Mouse (Mus musculus) kidney, embryonic 15.5 days (tissue): ENCODE measurements around the gene Tipin. TPM values are rescaled to one million over a fixed set of nuclear protein-coding genes. Genes with fewer than 3 reads are reported as not detected.
"Not testable (repeated sequence)": the region's sequence is repeated elsewhere in the genome, so short reads cannot be mapped to it uniquely, and the experiment has no call there.

Source experiments
- ATAC-seq: fragments of 200-750 bp; cut with Nextera tagmentation; replicated peaks from 2 replicates; pipeline ENCODE4 v1.8.0; 2017; ENCODE audit warnings: moderate TSS enrichment; ENCODE audit not compliant: low FRiP score
- H3K27ac ChIP-seq: fragments of 300-500 bp; sonication (generic); 2 replicates; pipeline ENCODE4 v1.5.1; 2015; ENCODE audit warnings: mild to moderate bottlenecking, inconsistent platforms
- H3K27me3 ChIP-seq: fragments of 300-500 bp; sonication (generic); 2 replicates; pipeline ENCODE4 v1.6.1; 2015; ENCODE audit warnings: inconsistent platforms
- H3K36me3 ChIP-seq: fragments of 300-500 bp; sonication (generic); 2 replicates; pipeline ENCODE4 v1.6.1; 2015; ENCODE audit warnings: inconsistent platforms
- H3K4me1 ChIP-seq: fragments of 300-500 bp; sonication (generic); 2 replicates; pipeline ENCODE4 v1.6.1; 2015; ENCODE audit warnings: inconsistent platforms
- H3K4me2 ChIP-seq: fragments of 300-500 bp; sonication (generic); 2 replicates; pipeline ENCODE4 v1.6.1; 2015; ENCODE audit warnings: moderate library complexity, mild to moderate bottlenecking, inconsistent platforms
- H3K4me3 ChIP-seq: fragments of 300-500 bp; sonication (generic); replicated peaks from 2 replicates; pipeline ENCODE4 v1.5.1; 2015; ENCODE audit warnings: mild to moderate bottlenecking, inconsistent platforms
- H3K9ac ChIP-seq: fragments of 300-500 bp; sonication (generic); 2 replicates; pipeline ENCODE4 v1.6.1; 2015; ENCODE audit warnings: mild to moderate bottlenecking, inconsistent platforms
- H3K9me3 ChIP-seq: fragments of 300-500 bp; sonication (generic); replicated peaks from 2 replicates; pipeline ENCODE4 v1.6.1; 2016; ENCODE audit warnings: inconsistent platforms
- WGBS: fragments of 180-500 bp; shearing (Covaris S2); methylation state at CpG from one replicate; pipeline ENCODE4 v1.1.7; 2015; ENCODE audit warnings: mixed read lengths; 5-methylcytosine and 5-hydroxymethylcytosine counted together
- polyA plus RNA-seq: library from polyadenylated mRNA; unstranded; fragments of >200 nt; fragmentation: Nextera tagmentation; extraction: Ambion mirVana; gene quantifications from 2 replicates; pipeline ENCODE4 v1.2.1, GENCODE M21; 2015

Tipin gene
- polyA plus RNA-seq, 1 experiment from 2014 or later: 252 TPM

DNA sequence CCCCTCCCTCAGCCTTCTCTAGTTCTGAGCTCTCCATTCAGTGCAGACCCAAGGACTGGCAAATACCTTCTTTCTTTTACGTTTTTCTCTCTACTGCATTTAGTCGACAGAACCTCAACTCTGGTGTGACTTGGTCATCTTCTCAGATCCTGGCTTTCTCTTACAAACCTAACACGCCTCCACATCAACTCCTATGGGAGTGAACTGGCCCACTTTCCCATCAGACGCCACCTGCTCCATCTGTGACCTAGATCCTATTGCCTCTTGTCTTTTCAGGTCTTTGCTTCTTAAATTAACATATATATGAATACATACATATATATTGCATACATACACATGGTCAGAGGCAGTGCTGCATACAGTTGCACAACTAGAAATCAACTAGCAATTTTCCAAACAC, 7.6 kb upstream of the Tipin start:
- 73% methylated on average over 4 of the region's 4 CpGs for WGBS
- Histone ChIP-seq H3K9ac (no peak overlapping the region), H3K36me3 (no peaks in the 10 kb centered on the region), H3K4me1 (no peaks in the 10 kb centered on the region), H3K4me3 (no peak overlapping the region), H3K27ac (no peak overlapping the region), H3K27me3 (no peaks in the 10 kb centered on the region), H3K4me2 (no peak overlapping the region), H3K9me3 (no peaks in the 10 kb centered on the region)
- ATAC-seq: no peak

DNA sequence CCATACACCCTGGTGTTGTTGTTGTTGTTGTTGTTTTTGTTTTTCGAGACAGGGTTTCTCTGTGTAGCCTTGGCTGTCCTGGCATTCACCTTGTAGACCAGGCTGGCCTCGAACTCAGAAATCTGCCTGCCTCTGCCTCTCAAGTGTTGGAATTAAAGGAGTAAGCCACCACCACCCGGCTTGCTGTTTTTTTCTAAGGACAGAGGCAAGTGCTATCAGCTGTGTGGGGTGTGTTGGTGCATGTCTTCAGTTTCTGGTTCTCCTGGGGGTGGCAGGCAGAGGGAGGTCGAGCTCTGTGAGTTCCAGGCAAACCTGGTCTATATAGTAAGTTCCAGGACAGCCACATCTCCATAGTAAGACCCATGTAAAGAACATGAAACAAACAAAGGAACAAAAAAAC, 7.1 kb upstream of the Tipin start:
- H3K9me3 ChIP-seq: no peaks in the 10 kb centered on the region
- no peaks in the 10 kb centered on the region for H3K27me3 ChIP-seq
- no peaks in the 10 kb centered on the region for H3K36me3 ChIP-seq
- no peak for ATAC-seq
- 87% methylated on average over 4 of the region's 4 CpGs for WGBS
- no peak overlapping the region for H3K27ac ChIP-seq
- H3K4me2 ChIP-seq: no peak overlapping the region
- H3K4me1 ChIP-seq: no peaks in the 10 kb centered on the region
- no peak overlapping the region for H3K4me3 ChIP-seq
- no peak overlapping the region for H3K9ac ChIP-seq

DNA sequence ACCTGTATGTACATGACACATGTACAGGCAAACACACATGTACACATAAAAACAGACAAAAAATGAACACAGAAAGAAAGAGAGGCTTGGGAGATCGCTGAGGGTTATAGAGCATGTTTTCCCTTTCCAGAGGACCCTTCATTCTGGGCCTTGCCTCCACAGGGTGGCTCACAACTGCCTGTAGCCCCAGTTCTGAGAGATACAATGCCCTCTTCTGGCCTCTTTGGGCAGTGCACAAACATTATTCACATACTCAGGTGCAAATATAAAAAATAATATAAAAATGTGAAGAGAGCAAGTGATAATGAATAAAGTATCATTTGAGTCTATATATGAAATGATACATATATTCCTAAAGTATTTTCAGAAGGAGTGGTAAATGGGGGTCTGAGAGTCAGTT, 6.5 kb upstream of the Tipin start:
- Histone ChIP-seq H3K27ac (no peak overlapping the region), H3K9me3 (no peaks in the 10 kb centered on the region), H3K36me3 (no peaks in the 10 kb centered on the region), H3K9ac (no peak overlapping the region), H3K27me3 (no peaks in the 10 kb centered on the region), H3K4me1 (no peaks in the 10 kb centered on the region), H3K4me2 (no peak overlapping the region), H3K4me3 (no peak overlapping the region)
- no peak for ATAC-seq
- 70% methylated on average over 1 of the region's 1 CpGs for WGBS

DNA sequence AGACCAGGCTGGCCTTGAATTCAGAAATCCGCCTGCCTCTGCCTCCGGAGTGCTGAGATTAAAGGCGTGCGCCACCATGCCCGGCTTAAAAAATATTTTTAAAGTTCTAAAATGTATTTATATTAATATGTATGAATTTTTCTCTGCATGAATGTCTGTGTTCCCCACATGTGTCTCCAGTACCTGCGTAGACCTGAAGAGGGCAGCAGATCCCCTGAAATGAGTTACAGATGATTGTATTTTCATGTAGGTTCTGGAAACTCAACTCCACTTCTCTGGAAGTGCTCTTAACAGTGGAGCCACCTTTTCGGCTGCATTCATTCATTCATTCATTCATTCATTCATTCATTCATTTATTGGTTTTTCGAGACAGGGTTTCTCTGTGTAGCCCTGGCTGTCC, 3.7 kb upstream of the Tipin start:
- no peaks in the 10 kb centered on the region for H3K27me3 ChIP-seq
- no peak overlapping the region for H3K27ac ChIP-seq
- ATAC-seq: no peak
- no peaks in the 10 kb centered on the region for H3K9me3 ChIP-seq
- H3K9ac ChIP-seq: no peak overlapping the region
- peaks cover 8% of the 10 kb centered on the region for H3K4me1 ChIP-seq
- no peak overlapping the region for H3K4me3 ChIP-seq
- H3K4me2 ChIP-seq: no peak overlapping the region
- 69% methylated on average over 8 of the region's 8 CpGs for WGBS
- H3K36me3 ChIP-seq: no peaks in the 10 kb centered on the region

DNA sequence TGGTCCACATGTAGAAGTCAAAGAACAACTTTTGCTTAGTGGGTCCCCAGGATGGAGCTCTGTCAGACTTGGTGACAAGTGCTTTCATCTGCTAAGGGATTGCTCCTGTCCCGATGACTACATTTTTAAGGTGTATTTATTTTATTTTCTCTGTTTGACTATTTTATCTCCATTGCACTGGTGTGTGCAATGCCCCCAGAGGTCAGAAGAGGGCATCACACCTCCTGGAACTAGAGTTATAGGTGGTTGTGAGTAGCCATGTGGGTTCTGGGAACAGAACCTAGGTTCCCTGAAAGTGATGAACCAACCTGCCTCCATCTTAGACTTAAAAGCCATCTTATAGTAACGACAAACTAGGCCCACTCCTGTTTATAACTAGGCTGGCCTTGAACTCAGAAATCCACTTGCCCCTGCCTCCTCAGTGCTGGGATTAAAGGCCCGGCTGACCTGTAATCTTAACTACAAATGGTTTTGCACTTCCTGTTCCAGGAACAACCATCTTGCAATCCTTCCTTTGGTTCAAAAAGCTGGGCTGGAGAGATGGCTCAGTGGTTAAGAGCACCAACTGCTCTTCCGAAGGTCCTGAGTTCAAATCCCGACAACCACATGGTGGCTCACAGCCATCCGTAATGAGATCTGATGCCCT, 2.6 kb upstream of the Tipin start:
- Histone ChIP-seq H3K9me3 (no peaks in the 10 kb centered on the region), H3K9ac (no peak overlapping the region), H3K4me2 (no peak overlapping the region), H3K4me1 (peaks cover 11% of the 10 kb centered on the region), H3K36me3 (no peaks in the 10 kb centered on the region; the same call in 1 of the 2 replicates), H3K4me3 (no peak overlapping the region), H3K27ac (no peak overlapping the region), H3K27me3 (no peaks in the 10 kb centered on the region)
- 97% methylated on average over 6 of the region's 6 CpGs for WGBS
- no peak for ATAC-seq

DNA sequence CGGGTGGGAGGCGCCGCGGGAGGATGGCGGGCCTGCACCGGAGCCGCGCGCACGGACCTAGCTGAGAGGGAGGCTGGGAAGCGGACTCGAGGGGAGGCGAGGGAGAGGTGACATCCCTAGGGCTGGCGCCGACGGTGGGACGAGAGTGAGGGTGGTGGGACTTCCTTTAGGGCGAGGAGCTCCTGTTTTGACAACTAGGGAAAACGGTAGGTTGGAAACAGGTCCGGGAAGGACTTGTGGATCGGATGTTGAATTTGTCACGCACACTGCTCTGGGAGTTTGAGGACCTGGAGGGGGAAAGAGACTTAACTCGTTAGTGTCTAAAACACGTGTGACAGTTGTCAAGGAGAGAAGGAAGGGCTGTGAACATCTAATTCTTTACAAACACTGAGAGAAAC, 399 bp downstream of the Tipin start:
- H3K4me1 ChIP-seq: peaks cover 11% of the 10 kb centered on the region
- WGBS: under 1% methylated on average over 24 of the region's 24 CpGs
- H3K27ac ChIP-seq: peak overlapping the region; percentile 94
- no peaks in the 10 kb centered on the region for H3K27me3 ChIP-seq
- peak overlapping the region; percentile 82 for H3K4me3 ChIP-seq
- ATAC-seq: peak; percentile 92
- peak overlapping the region; percentile 96 for H3K9ac ChIP-seq
- H3K36me3 ChIP-seq: peaks cover 6% of the 10 kb centered on the region; the same call in 1 of the 2 replicates
- peak overlapping the region; percentile 68 for H3K4me2 ChIP-seq
- no peaks in the 10 kb centered on the region for H3K9me3 ChIP-seq

DNA sequence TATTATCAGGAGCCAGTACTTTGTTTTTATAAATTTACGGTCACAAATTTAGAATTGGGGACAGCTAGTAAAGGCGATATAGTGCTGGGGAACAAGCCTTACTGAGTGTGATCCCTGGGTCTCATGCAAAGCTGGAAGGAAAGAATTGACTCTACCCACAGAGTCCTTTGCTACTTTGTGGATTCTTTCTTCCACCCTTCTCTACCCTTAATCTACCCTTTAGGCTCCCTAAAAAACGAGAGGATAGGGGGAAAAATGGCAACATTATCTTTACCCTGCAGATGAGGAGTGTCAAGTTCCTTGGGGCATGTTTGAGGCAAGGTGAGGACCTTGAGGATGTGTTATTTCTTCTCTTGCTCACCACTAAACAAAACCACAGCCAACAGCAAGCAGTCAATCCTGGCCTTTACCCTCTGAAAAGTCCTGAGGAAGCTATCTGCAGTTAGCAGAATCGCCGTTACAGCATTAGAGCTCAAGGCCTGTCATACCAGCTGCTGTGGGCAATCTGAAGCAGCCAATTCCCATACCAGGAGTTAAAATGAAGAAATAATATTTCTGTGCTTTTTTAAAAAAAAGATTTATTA, 1.1 kb downstream of the Tipin start:
- H3K27ac ChIP-seq: peak overlapping the region; percentile 94
- 44% methylated on average over 5 of the region's 5 CpGs for WGBS

DNA sequence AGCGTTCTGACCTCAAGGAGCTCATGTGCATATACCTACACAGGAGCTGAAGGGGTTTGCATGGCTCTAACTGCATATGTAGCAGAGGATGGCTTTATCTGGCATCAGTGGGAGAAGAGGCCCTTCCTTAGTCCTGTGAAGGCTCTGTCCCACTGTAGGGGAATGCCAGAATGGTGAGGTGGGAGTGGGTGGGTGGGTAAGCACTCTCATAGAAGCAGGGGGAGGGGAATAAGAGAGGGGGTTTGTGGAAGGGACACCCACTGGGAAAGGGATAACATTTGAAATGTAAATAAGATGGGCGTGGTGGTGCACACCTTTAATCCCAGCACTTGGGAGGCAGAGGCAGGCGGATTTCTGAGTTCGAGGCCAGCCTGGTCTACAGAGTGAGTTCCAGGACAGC, 21.7 kb downstream of the Tipin start:
- not testable (repeated sequence) for H3K9me3 ChIP-seq, H3K4me2 ChIP-seq, H3K27me3 ChIP-seq, ATAC-seq, H3K9ac ChIP-seq, H3K27ac ChIP-seq, H3K4me3 ChIP-seq, H3K4me1 ChIP-seq
- 94% methylated on average over 4 of the region's 4 CpGs for WGBS
- H3K36me3 ChIP-seq: peaks cover 89% of the 10 kb centered on the region

More for the DNA sequence above, 1.1 kb downstream of the Tipin start:
- Histone ChIP-seq H3K4me3 (peak overlapping the region; percentile 82), H3K4me2 (peak overlapping the region; percentile 68), H3K9ac (peak overlapping the region; percentile 96), H3K9me3 (no peaks in the 10 kb centered on the region), H3K36me3 (peaks cover 10% of the 10 kb centered on the region), H3K27me3 (no peaks in the 10 kb centered on the region), H3K4me1 (peaks cover 11% of the 10 kb centered on the region)
- no peak for ATAC-seq

DNA sequence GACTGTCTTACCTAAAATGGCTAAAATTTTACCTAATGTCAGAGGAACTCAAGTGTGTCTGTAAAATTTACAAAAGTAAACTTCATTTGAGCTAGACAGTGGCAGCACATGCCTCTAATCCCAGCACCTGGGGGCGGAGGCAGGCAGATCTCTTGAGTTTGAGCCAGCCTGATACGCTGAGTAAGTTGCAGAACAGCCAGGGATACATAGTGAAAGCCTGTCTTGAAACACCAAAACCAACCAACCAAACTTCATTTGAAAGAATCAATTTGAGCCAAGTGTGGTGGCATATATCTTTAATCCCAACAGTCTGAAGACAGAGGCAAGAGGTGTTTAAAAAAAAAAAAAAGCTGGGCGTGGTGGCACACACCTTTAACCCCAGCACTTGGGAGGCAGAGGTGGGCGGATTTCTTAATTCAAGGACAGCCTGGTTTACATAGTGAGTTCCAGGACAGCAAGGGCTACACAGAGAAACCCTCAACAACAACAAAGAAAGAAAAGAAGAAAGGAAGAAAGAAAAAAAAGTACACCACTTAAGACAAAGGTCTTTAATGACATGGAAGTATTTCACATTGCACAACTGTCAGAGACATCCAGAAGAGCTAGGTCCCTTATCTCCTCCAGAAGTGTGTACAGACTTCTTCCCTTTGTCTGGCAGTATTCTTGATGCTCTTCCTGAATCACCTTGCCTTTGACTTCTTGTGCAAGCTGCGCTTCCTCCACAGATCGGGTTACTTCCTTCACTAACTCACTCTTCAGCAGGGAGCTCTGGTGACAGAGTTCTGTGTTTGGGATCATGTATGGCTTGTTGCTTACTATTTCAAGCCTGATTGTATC, 25.3 kb downstream of the Tipin start:
- no peaks in the 10 kb centered on the region for H3K4me1 ChIP-seq
- H3K4me3 ChIP-seq: no peak overlapping the region
- ATAC-seq: no peak
- no peak overlapping the region for H3K27ac ChIP-seq
- H3K9ac ChIP-seq: no peak overlapping the region
- peaks cover 84% of the 10 kb centered on the region for H3K36me3 ChIP-seq
- WGBS: 73% methylated on average over 6 of the region's 6 CpGs
- no peak overlapping the region for H3K4me2 ChIP-seq
- no peaks in the 10 kb centered on the region for H3K27me3 ChIP-seq
- H3K9me3 ChIP-seq: no peaks in the 10 kb centered on the region

DNA sequence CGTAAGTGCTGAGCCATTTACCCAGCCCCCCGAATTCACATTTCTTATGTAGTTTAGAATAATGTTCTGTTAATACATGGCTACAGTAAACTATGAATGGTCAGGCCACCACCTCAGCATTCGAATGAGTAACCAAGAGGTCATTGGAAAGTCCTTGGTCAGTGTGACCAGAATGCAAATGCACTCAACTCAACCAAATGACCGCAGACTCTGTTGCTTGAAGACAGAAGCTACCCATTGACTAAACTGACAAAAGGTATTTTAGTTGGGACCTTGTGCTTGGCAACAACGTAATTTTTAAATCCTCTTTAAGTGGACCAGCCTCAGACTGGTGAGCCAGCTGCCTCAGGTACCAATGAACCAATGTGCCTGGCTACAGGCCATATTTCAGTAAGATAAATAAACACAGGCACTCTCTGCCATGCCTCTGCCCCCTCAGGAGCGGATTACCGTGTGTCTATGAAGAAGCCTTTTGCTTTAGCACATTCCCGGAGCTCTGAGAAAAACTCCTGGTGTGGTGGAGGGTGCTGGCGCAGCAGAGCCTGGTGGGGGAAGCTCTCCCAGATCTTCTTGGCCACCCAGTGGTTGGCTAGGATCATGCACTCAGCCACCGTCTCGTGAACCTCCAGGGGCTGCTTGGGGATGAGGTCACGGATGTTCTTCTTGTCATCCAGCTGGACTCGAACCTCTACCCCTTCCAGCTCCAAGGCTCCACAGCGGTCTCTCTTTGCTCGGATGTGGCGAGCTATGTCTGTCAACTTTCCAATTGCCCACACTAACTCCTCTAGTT, 29.8 kb downstream of the Tipin start:
- no peaks in the 10 kb centered on the region for H3K4me1 ChIP-seq
- peaks cover 62% of the 10 kb centered on the region for H3K36me3 ChIP-seq
- peak overlapping the region; percentile 68 for H3K27ac ChIP-seq
- no peak overlapping the region for H3K4me2 ChIP-seq
- ATAC-seq: no peak; the same call in 1 of the 2 replicates
- H3K9me3 ChIP-seq: no peaks in the 10 kb centered on the region
- no peaks in the 10 kb centered on the region for H3K27me3 ChIP-seq
- H3K4me3 ChIP-seq: no peak overlapping the region
- WGBS: 64% methylated on average over 16 of the region's 16 CpGs
- no peak overlapping the region for H3K9ac ChIP-seq

DNA sequence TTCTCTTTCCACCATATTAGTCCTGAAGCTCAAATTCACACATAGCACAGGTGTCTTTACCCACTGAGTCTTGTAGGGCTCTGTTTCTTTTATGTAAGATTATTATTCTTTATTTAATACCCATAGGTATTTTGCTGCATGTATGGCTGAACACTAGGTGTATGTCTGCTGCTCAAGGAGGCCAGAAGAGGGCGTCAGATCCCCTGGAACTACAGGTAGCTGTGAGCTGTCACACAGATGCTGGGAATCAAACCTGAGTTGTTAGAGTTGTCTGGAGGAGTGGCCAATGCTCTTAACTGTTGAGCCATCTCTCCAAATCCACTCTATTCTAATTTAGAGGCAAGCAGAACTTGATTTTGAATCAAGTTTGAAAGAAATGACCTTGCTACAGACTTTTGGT, 30.7 kb downstream of the Tipin start:
- peaks cover 57% of the 10 kb centered on the region for H3K36me3 ChIP-seq
- H3K27me3 ChIP-seq: no peaks in the 10 kb centered on the region
- H3K9ac ChIP-seq: no peak overlapping the region
- no peak overlapping the region for H3K4me2 ChIP-seq
- no peak overlapping the region for H3K27ac ChIP-seq
- H3K4me3 ChIP-seq: no peak overlapping the region
- H3K4me1 ChIP-seq: no peaks in the 10 kb centered on the region
- H3K9me3 ChIP-seq: no peaks in the 10 kb centered on the region
- no peak for ATAC-seq
- 44% methylated on average over 1 of the region's 1 CpGs for WGBS

DNA sequence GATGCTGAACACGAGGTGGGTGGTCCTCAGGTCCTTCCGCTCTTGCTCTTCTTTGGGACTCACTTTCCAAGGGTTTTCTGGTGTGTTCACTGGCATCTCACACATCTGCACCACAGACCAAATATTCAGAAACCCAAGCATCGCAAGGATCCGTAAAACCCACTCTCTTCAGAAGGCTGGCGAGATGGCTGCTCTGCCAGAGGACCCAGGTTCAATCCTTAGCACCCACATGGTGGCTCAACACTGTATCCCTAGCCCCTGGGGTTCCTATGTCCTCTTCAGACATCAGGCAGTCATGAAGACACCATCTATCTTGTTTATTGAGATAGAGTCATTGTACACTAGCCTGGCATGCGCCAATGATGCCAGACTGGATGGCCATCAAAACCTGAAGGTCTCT, 33.3 kb downstream of the Tipin start:
- WGBS: 93% methylated on average over 6 of the region's 6 CpGs
- Histone ChIP-seq H3K36me3 (peaks cover 62% of the 10 kb centered on the region), H3K4me1 (no peaks in the 10 kb centered on the region), H3K4me3 (no peak overlapping the region), H3K27me3 (no peaks in the 10 kb centered on the region), H3K9me3 (no peaks in the 10 kb centered on the region), H3K27ac (no peak overlapping the region), H3K4me2 (no peak overlapping the region), H3K9ac (no peak overlapping the region)
- ATAC-seq: no peak
